12 mouse cellular contexts compared by ENCODE assay signal in the genomic region with DNA sequence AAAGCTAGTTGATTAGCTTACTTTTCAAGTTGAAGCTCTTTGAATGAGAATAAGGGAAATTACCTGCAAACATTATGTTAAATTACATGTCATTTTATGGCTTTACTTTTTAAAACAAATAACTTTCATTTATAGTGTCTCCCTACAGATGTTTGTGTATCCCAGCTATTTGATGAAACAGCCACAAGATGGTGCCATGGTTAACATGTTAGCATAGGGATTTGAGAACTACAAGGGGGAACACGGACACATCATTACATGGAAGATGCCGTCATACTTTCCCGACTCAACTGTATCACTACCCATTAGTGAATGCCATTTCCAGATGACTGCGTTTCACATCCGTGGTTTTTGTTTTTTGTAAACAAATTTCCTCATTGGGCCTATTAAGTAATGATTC. TPM values are rescaled to one million over a fixed set of nuclear protein-coding genes. Genes with fewer than 3 reads are reported as not detected.
DNase-seq lines count a peak whose midpoint lies in the region; ATAC-seq and TF ChIP-seq lines count a peak whose summit lies in the region.
"Had no signal": no experiment of that assay in that cellular context is flagged by ENCODE, and none has a peak within 500 bp of the region (broad histone marks: within the 10 kb centered on the region; RNA-seq: fewer than 3 reads in every experiment).

No protein-coding gene starts in this region.

- TF ChIP-seq EP300 in liver, embryonic 14.5 days (IDR thresholded peaks at IDR 0.05; ENCODE audit: low read depth), result no peak

- TF ChIP-seq CTCF in gastrocnemius, adult 2 months (IDR thresholded peaks at IDR 0.05), result peak; percentile 69
- peak; percentile 10; the same call in 1 of the 2 replicates for TF ChIP-seq CTCF in liver, embryonic 14.5 days (IDR thresholded peaks at IDR 0.05; ENCODE audit: low read depth)

- H3K9ac ChIP-seq in liver, embryonic 14.5 days (replicated peaks), result no peak overlapping the region
- no peak overlapping the region for H3K9ac ChIP-seq in liver, embryonic 12.5 days

- no peaks in the 10 kb centered on the region for H3K27me3 ChIP-seq in liver, embryonic 14.5 days (ENCODE audit: control insufficient read depth, insufficient read depth, low read length)
- H3K27me3 ChIP-seq in liver, embryonic 12.5 days (replicated peaks), result peaks cover 7% of the 10 kb centered on the region; the same call in 1 of the 2 replicates

- no peak overlapping the region for H3K4me2 ChIP-seq in liver, embryonic 14.5 days (ENCODE audit: low read depth)
- no peak overlapping the region for H3K4me2 ChIP-seq in liver, embryonic 12.5 days

- intact Hi-C loops in gastrocnemius, adult 2 months (cut with DNase I), result loop anchor here (2.0 kb wide), 1 partner anchor 152 kb away; no protein-coding TSS in a partner anchor

- ATAC-seq in liver, embryonic 14.5 days (ENCODE audit: insufficient read depth), result no peak
- ATAC-seq in liver, embryonic 12.5 days, result no peak

- 57% methylated on average over 5 of the region's 5 CpGs for WGBS in liver, embryonic 14.5 days (ENCODE audit: insufficient replicate concordance)
- WGBS in liver, embryonic 12.5 days (ENCODE audit: insufficient replicate concordance), result 57% methylated on average over 5 of the region's 5 CpGs

- H3K27ac ChIP-seq in gastrocnemius, adult 2 months, result no peak overlapping the region
- H3K27ac ChIP-seq in liver, embryonic 14.5 days, result no peak overlapping the region
- H3K27ac ChIP-seq in liver, embryonic 12.5 days, result no peak overlapping the region

- DNase-seq in gastrocnemius, adult 2 months, result no peak
- no peak for DNase-seq in gastrocnemius, postnatal 4 days (ENCODE audit: low spot score in 2 of 2)
- DNase-seq in liver, embryonic 14.5 days (ENCODE audit: low read depth in 3 of 3, low spot score in 3 of 3), result no peak
- DNase-seq in R1 (ENCODE audit: low read depth, low spot score), result peak; percentile 20
- DNase-seq in retina, embryonic 14.5 days (ENCODE audit: low spot score), result peak; percentile 9
- DNase-seq in thymus, postnatal 25 days, result no peak
- DNase-seq in frontal cortex, postnatal 10 days (ENCODE audit: low spot score in 2 of 2), result no peak
- DNase-seq: left cerebral cortex, postnatal 4 days had no signal

- H3K36me3 ChIP-seq in liver, embryonic 14.5 days (replicated peaks; ENCODE audit: control insufficient read depth, insufficient read depth, low read depth), result no peaks in the 10 kb centered on the region
- H3K36me3 ChIP-seq in liver, embryonic 12.5 days, result no peaks in the 10 kb centered on the region

- no peak overlapping the region for H3K4me3 ChIP-seq in gastrocnemius, adult 2 months
- H3K4me3 ChIP-seq in liver, embryonic 14.5 days (ENCODE audit: insufficient read depth in 1 of 2, low read depth in 2 of 2, low read length in 2 of 2), result no peak overlapping the region
- H3K4me3 ChIP-seq in liver, embryonic 12.5 days, result no peak overlapping the region
- H3K4me3 ChIP-seq: erythroblast, embryonic 14.5 days had no signal

- H3K9me3 ChIP-seq in liver, embryonic 14.5 days (ENCODE audit: control insufficient read depth, low read length), result no peaks in the 10 kb centered on the region
- no peaks in the 10 kb centered on the region for H3K9me3 ChIP-seq in liver, embryonic 12.5 days (replicated peaks)

- no peaks in the 10 kb centered on the region for H3K4me1 ChIP-seq in liver, embryonic 14.5 days (replicated peaks; ENCODE audit: control insufficient read depth in 2 of 2, insufficient read depth in 2 of 2, low read length in 1 of 2)
- H3K4me1 ChIP-seq in liver, embryonic 12.5 days, result no peaks in the 10 kb centered on the region

RNA-seq across cellular contexts. Expression of a gene that starts 45.8 kb away (rescaled TPM):
- total RNA-seq in gastrocnemius, adult 2 months (2021), result not detected
- not detected for total RNA-seq in gastrocnemius, postnatal 4 days (2021)
- polyA plus RNA-seq in liver, embryonic 14.5 days (2012; rRNA removed), result not detected in 2 replicates
- not detected in 2 replicates for polyA plus RNA-seq in liver, embryonic 14.5 days (2014; fragmentation: Nextera tagmentation; extraction: Ambion mirVana)
- not detected in 2 replicates for polyA plus RNA-seq in liver, embryonic 12.5 days (2016; fragmentation: Nextera tagmentation; extraction: Ambion mirVana)
- total RNA-seq: left cerebral cortex, postnatal 4 days had no signal
- polyA plus RNA-seq: erythroblast, embryonic 14.5 days; heart, embryonic 16.5 days; spleen, adult 2 months had no signal

Comparison
In these comparisons a context has a peak if more than half of its experiments do, and no peak if none do; other contexts are left out.
1. DNase-seq: peak in R1 (single experiment) and retina, embryonic 14.5 days (single experiment); none in gastrocnemius, adult 2 months (single experiment), gastrocnemius, postnatal 4 days (0 of 2), liver, embryonic 14.5 days (0 of 3), thymus, postnatal 25 days (single experiment) and frontal cortex, postnatal 10 days (0 of 2).